Mouse (Mus musculus) liver, adult 2 months (tissue): ENCODE measurements at regions not wholly inside any gene's neighbourhood (a gene's known extent, or its start where the extent isn't known, plus 50 kb on each side); places are given as distances from the start of the nearest gene placed in this dataset.
"Not testable (repeated sequence)": the region's sequence is repeated elsewhere in the genome, so short reads cannot be mapped to it uniquely, and the experiment has no call there.

Experiments
- CTCF ChIP-seq: fragments of 200-500 bp; IDR thresholded peaks from 2 replicates; pipeline ENCODE4 v1.5.1; 2011; ENCODE audit warnings: low read depth, low read length, control low read depth
- POLR2A ChIP-seq: fragments of 200-500 bp; IDR thresholded peaks from 2 replicates; pipeline ENCODE4 v1.6.1; 2011; ENCODE audit warnings: low read length, control low read depth; ENCODE audit not compliant: insufficient read depth; ENCODE audit errors: extremely low read depth

GRCm38 (mm10) chr13:3083480-3083879 lies 454.4 kb upstream of the Gdi2 start:
- not testable (repeated sequence) for TF ChIP-seq CTCF, POLR2A
